Mouse (Mus musculus): ENCODE data around the gene Olfr10. TPM values are rescaled to one million over a fixed set of nuclear protein-coding genes. Genes with fewer than 3 reads are reported as not detected.
A peak's percentile ranks its signal among the peaks of the same experiment; 100 is the strongest.

Gene Olfr10
- polyA plus RNA-seq, 1 experiment from 2014 or later: not detected

DNA sequence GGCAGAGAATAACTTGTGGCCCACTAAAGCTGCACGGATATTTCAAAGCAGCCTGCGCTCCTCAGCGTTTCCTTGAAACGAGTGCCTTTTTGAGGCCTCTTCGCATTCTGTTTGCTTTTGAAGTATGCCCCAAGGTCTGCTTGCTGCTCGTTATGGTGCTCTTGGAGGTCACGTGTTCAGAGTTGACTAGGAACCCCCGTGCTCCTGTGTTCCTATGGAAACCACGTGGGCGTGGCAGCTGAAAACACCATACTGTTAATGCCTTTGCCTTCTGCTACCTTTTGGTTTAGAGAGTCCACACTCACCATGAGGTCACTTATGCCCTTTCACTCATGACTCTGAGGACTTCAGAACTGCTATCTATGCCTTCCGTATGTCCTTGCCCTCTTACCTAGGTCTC is 39.9 kb upstream of the Olfr10 start:
- WGBS: 76% methylated on average over 11 of the region's 11 CpGs
- H3K4me3 ChIP-seq (ENCODE audit: low read depth, low read length): no peak overlapping the region

DNA sequence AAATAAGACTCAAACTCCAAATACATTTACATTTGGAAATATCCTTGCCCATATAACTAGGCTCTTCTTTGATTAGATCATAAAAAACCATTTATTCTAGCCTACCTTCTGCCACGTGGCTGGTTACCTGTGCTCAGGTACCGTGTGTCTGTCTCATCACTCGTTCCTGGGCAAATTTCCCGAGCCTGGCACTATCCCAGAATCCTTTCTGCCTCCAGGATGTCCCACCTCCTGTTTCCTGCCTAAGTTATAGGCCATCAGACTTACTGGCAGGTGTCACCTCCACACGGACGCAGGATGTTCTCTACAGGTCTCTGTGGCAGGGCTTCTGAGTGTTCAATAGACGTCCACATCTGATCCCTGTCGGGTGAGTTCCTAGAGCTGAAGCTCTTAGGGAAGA is 39.4 kb upstream of the Olfr10 start:
- no peak for DNase-seq (ENCODE audit: low spot score)
- H3K36me3 ChIP-seq (replicated peaks; ENCODE audit: control insufficient read depth, insufficient read depth, low read depth, low read length): no peaks in the 10 kb centered on the region; the same call in 1 of the 2 replicates
- no peaks in the 10 kb centered on the region for H3K27me3 ChIP-seq (ENCODE audit: control insufficient read depth, insufficient read depth, low read length)
- WGBS: 88% methylated on average over 8 of the region's 8 CpGs
- no peak overlapping the region for H3K4me2 ChIP-seq (ENCODE audit: low read depth, low read length)
- ATAC-seq (replicated peaks; ENCODE audit: insufficient number of reproducible peaks, low FRiP score, low TSS enrichment, low read depth): no peak
- H3K9me3 ChIP-seq (replicated peaks; ENCODE audit: control insufficient read depth, low read length): no peaks in the 10 kb centered on the region
- no peaks in the 10 kb centered on the region for H3K4me1 ChIP-seq (ENCODE audit: control insufficient read depth, insufficient read depth, low read length)
- no peak overlapping the region for H3K27ac ChIP-seq (replicated peaks; ENCODE audit: low read depth, low read length)
- no peak overlapping the region for H3K9ac ChIP-seq (replicated peaks; ENCODE audit: low read length)
- no peak overlapping the region for H3K4me3 ChIP-seq (ENCODE audit: low read depth, low read length)

More for the DNA sequence above, 39.9 kb upstream of the Olfr10 start:
- Histone ChIP-seq H3K4me1 (ENCODE audit: control insufficient read depth, insufficient read depth, low read length) (no peaks in the 10 kb centered on the region), H3K27ac (replicated peaks; ENCODE audit: low read depth, low read length) (no peak overlapping the region), H3K4me2 (ENCODE audit: low read depth, low read length) (no peak overlapping the region), H3K27me3 (ENCODE audit: control insufficient read depth, insufficient read depth, low read length) (no peaks in the 10 kb centered on the region), H3K9me3 (replicated peaks; ENCODE audit: control insufficient read depth, low read length) (no peaks in the 10 kb centered on the region), H3K9ac (replicated peaks; ENCODE audit: low read length) (no peak overlapping the region), H3K36me3 (replicated peaks; ENCODE audit: control insufficient read depth, insufficient read depth, low read depth, low read length) (no peaks in the 10 kb centered on the region; the same call in 1 of the 2 replicates)
- no peak for DNase-seq (ENCODE audit: low spot score)
- no peak for ATAC-seq (replicated peaks; ENCODE audit: insufficient number of reproducible peaks, low FRiP score, low TSS enrichment, low read depth)

DNA sequence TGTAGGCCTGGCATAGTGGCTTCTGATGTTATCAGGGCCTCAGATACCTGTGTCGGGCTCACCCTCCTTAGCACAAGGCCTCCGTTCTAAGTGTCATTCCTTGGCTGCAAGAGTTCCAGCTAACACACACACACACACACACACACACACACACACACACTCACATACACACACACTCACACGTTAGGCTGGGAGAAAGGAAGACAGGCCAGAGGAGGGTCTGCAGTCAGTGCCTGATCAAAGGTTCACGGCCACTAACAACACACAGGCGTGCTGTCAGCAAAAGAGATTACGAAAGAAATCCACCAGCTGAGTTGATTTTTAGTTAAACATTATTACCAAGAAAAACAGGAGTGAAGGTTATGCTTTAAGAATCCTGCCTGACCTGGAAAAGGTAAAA is 37.9 kb upstream of the Olfr10 start:
- WGBS: 88% methylated on average over 6 of the region's 6 CpGs
- no peaks in the 10 kb centered on the region for H3K27me3 ChIP-seq (ENCODE audit: control insufficient read depth, insufficient read depth, low read length)
- H3K4me2 ChIP-seq (ENCODE audit: low read depth, low read length): no peak overlapping the region
- DNase-seq (ENCODE audit: low spot score) (no peak), ATAC-seq (replicated peaks; ENCODE audit: insufficient number of reproducible peaks, low FRiP score, low TSS enrichment, low read depth) (no peak)
- no peak overlapping the region for H3K27ac ChIP-seq (replicated peaks; ENCODE audit: low read depth, low read length)
- no peak overlapping the region for H3K4me3 ChIP-seq (ENCODE audit: low read depth, low read length)
- no peaks in the 10 kb centered on the region for H3K9me3 ChIP-seq (replicated peaks; ENCODE audit: control insufficient read depth, low read length)
- H3K4me1 ChIP-seq (ENCODE audit: control insufficient read depth, insufficient read depth, low read length): no peaks in the 10 kb centered on the region
- H3K36me3 ChIP-seq (replicated peaks; ENCODE audit: control insufficient read depth, insufficient read depth, low read depth, low read length): no peaks in the 10 kb centered on the region
- no peak overlapping the region for H3K9ac ChIP-seq (replicated peaks; ENCODE audit: low read length)

DNA sequence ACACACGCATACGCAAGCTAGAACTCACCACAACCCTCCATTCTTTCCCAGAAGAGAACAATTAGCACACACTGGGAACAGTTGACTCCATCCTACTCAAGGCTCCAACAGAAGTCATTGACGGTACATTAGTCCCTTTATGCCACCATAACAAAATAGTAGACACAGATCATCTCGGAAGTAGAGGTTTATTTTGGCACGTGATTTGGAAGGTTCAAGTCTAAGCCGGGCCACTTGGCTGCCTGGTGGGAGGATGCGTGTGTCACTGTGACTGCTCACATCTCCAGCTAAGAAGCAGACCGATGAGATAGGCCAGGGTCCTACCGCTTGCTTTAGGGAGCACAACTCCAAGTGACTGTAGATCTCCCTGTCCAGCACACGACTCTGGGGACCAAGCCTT is 37.2 kb upstream of the Olfr10 start:
- Histone ChIP-seq H3K27ac (replicated peaks; ENCODE audit: low read depth, low read length) (no peak overlapping the region), H3K4me2 (ENCODE audit: low read depth, low read length) (no peak overlapping the region), H3K36me3 (replicated peaks; ENCODE audit: control insufficient read depth, insufficient read depth, low read depth, low read length) (no peaks in the 10 kb centered on the region), H3K9ac (replicated peaks; ENCODE audit: low read length) (no peak overlapping the region), H3K4me1 (ENCODE audit: control insufficient read depth, insufficient read depth, low read length) (no peaks in the 10 kb centered on the region), H3K27me3 (ENCODE audit: control insufficient read depth, insufficient read depth, low read length) (no peaks in the 10 kb centered on the region), H3K9me3 (replicated peaks; ENCODE audit: control insufficient read depth, low read length) (no peaks in the 10 kb centered on the region), H3K4me3 (ENCODE audit: low read depth, low read length) (no peak overlapping the region)
- ATAC-seq (replicated peaks; ENCODE audit: insufficient number of reproducible peaks, low FRiP score, low TSS enrichment, low read depth): no peak
- 92% methylated on average over 10 of the region's 10 CpGs for WGBS
- no peak for DNase-seq (ENCODE audit: low spot score)

DNA sequence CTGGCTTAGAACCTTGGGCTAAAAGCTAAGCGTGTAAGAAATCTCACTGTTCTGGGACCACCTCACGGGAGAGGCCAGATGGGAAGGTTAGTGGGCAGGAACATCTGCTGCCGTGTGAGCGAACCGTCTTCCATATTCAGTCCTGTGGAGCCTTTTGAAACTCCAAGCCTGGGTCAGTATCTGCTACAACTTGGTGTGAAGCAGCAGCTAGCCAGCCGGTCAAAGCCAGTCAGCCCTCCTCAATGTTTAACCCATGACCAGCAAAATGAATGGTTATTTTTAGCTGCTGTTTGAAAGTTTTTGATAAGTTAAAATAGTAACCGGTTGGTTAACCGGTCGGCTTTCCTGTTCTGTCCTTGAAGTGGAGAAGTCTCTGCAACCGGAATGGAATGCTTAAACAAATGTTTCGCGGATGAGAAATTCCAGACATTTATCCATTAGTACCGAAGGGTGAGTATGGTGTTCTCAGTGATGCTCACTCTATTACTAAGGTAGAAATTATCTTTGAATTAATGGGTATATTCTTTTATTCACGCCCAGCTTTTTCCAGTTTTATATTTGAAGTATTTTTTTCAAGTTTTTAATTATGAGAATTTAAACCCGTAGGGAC is 36.5 kb upstream of the Olfr10 start:
- Histone ChIP-seq H3K9ac (replicated peaks; ENCODE audit: low read length) (no peak overlapping the region), H3K9me3 (replicated peaks; ENCODE audit: control insufficient read depth, low read length) (no peaks in the 10 kb centered on the region), H3K4me2 (ENCODE audit: low read depth, low read length) (no peak overlapping the region), H3K27ac (replicated peaks; ENCODE audit: low read depth, low read length) (no peak overlapping the region), H3K36me3 (replicated peaks; ENCODE audit: control insufficient read depth, insufficient read depth, low read depth, low read length) (no peaks in the 10 kb centered on the region), H3K4me1 (ENCODE audit: control insufficient read depth, insufficient read depth, low read length) (no peaks in the 10 kb centered on the region), H3K4me3 (ENCODE audit: low read depth, low read length) (no peak overlapping the region), H3K27me3 (ENCODE audit: control insufficient read depth, insufficient read depth, low read length) (no peaks in the 10 kb centered on the region)
- ATAC-seq (replicated peaks; ENCODE audit: insufficient number of reproducible peaks, low FRiP score, low TSS enrichment, low read depth) (no peak), DNase-seq (ENCODE audit: low spot score) (no peak)
- WGBS: 87% methylated on average over 15 of the region's 15 CpGs

DNA sequence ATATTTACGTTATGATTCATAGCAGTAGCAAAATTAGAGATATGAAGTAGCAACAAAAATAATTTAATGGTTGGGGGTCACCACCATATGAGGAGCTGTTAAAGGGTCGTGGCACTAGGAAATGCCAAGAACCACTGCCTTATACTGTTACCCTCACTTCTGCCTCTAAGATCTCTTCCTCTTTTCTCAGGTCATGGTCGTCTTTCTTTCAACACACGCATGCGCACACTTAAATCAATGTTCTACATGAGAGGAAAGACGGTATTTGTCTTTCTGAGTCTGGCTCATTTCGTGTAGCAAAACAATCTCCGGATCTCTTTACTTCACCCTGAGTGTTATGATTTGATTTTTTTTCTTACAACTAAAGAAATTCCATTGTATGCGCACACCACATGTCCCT is 34.8 kb upstream of the Olfr10 start:
- 94% methylated on average over 9 of the region's 9 CpGs for WGBS
- Histone ChIP-seq H3K36me3 (replicated peaks; ENCODE audit: control insufficient read depth, insufficient read depth, low read depth, low read length) (no peaks in the 10 kb centered on the region), H3K27me3 (ENCODE audit: control insufficient read depth, insufficient read depth, low read length) (no peaks in the 10 kb centered on the region), H3K9me3 (replicated peaks; ENCODE audit: control insufficient read depth, low read length) (no peaks in the 10 kb centered on the region), H3K4me3 (ENCODE audit: low read depth, low read length) (no peak overlapping the region), H3K9ac (replicated peaks; ENCODE audit: low read length) (no peak overlapping the region), H3K4me1 (ENCODE audit: control insufficient read depth, insufficient read depth, low read length) (no peaks in the 10 kb centered on the region), H3K27ac (replicated peaks; ENCODE audit: low read depth, low read length) (no peak overlapping the region), H3K4me2 (ENCODE audit: low read depth, low read length) (no peak overlapping the region)
- DNase-seq (ENCODE audit: low spot score) (no peak), ATAC-seq (replicated peaks; ENCODE audit: insufficient number of reproducible peaks, low FRiP score, low TSS enrichment, low read depth) (no peak)

DNA sequence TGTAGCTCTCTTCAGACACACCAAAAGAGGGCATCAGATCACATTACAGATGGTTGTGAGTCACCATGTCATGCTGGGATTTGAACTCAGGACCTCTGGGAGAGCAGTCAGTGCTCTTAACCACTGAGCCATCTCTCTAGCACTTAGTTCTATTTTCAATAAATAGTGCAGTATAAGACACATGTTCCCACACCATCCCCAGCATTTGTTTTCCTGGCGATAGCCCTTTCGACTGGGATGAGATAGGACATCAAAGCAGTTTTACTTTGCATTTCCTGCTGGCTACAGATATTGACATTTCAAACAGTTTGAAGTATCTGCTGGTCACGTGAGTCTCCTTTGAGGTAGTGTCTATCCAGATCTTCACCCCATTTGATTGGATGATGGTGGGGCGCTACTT is 34.2 kb upstream of the Olfr10 start:
- 93% methylated on average over 4 of the region's 4 CpGs for WGBS
- H3K27ac ChIP-seq (replicated peaks; ENCODE audit: low read depth, low read length): no peak overlapping the region
- H3K9me3 ChIP-seq (replicated peaks; ENCODE audit: control insufficient read depth, low read length): no peaks in the 10 kb centered on the region
- ATAC-seq (replicated peaks; ENCODE audit: insufficient number of reproducible peaks, low FRiP score, low TSS enrichment, low read depth) (no peak), DNase-seq (ENCODE audit: low spot score) (no peak)
- no peaks in the 10 kb centered on the region for H3K27me3 ChIP-seq (ENCODE audit: control insufficient read depth, insufficient read depth, low read length)
- no peaks in the 10 kb centered on the region for H3K4me1 ChIP-seq (ENCODE audit: control insufficient read depth, insufficient read depth, low read length)
- no peak overlapping the region for H3K4me3 ChIP-seq (ENCODE audit: low read depth, low read length)
- no peak overlapping the region for H3K4me2 ChIP-seq (ENCODE audit: low read depth, low read length)
- H3K36me3 ChIP-seq (replicated peaks; ENCODE audit: control insufficient read depth, insufficient read depth, low read depth, low read length): no peaks in the 10 kb centered on the region
- no peak overlapping the region for H3K9ac ChIP-seq (replicated peaks; ENCODE audit: low read length)

DNA sequence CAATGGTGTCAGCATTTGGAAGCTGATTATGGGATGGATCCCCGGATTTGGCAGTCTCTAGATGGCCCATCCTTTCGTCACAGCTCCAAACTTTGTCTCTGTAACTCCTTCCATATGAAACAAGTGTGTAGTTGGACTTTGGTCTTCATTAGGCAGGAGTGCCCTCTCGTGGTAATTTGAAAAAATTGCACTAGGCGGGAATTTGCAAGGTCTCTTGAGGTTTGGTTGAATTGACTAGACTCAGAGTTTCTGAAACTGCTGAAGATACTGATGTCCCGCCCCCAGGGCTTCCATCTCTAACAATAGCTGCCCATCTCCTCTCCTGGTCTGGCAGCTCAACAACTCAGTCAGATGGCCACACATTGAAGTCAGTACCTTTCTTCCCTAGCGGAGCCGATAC is 33.2 kb upstream of the Olfr10 start:
- Histone ChIP-seq H3K4me3 (ENCODE audit: low read depth, low read length) (no peak overlapping the region), H3K9me3 (replicated peaks; ENCODE audit: control insufficient read depth, low read length) (no peaks in the 10 kb centered on the region), H3K27me3 (ENCODE audit: control insufficient read depth, insufficient read depth, low read length) (no peaks in the 10 kb centered on the region), H3K4me1 (ENCODE audit: control insufficient read depth, insufficient read depth, low read length) (no peaks in the 10 kb centered on the region), H3K36me3 (replicated peaks; ENCODE audit: control insufficient read depth, insufficient read depth, low read depth, low read length) (no peaks in the 10 kb centered on the region), H3K27ac (replicated peaks; ENCODE audit: low read depth, low read length) (no peak overlapping the region), H3K4me2 (ENCODE audit: low read depth, low read length) (no peak overlapping the region), H3K9ac (replicated peaks; ENCODE audit: low read length) (no peak overlapping the region)
- DNase-seq (ENCODE audit: low spot score) (peak; percentile 84), ATAC-seq (replicated peaks; ENCODE audit: insufficient number of reproducible peaks, low FRiP score, low TSS enrichment, low read depth) (no peak)
- 31% methylated on average over 7 of the region's 7 CpGs for WGBS
